Mouse (Mus musculus) ES-Bruce4 (cell line): ENCODE data around the gene 1700014D04Rik.
"Not testable (repeated sequence)": the region's sequence is repeated elsewhere in the genome, so short reads cannot be mapped to it uniquely, and the experiment has no call there.

Experiments used
- CTCF ChIP-seq: IDR thresholded peaks from one replicate; pipeline ENCODE4 v1.8.1; 2011; ENCODE audit warnings: low read depth, low read length
- POLR2A ChIP-seq: IDR thresholded peaks from one replicate; pipeline ENCODE4 v1.8.1; 2011; ENCODE audit warnings: low read length; ENCODE audit not compliant: insufficient read depth

- TF ChIP-seq CTCF, POLR2A: not testable (repeated sequence)
Observed at GRCm38 (mm10) chr13:59779744-59780264, 33.3 kb upstream of the 1700014D04Rik start.
